Mouse (Mus musculus) limb, embryonic 13.5 days (tissue): ENCODE results near the gene St3gal3. TPM values are rescaled to one million over a fixed set of nuclear protein-coding genes. Genes with fewer than 3 reads are reported as not detected.

Experiments
- ATAC-seq: fragments of 200-750 bp; cut with Nextera tagmentation; 2 replicates; pipeline ENCODE4 v1.8.0; 2017; ENCODE audit warnings: low read depth, moderate number of reproducible peaks, moderate TSS enrichment; ENCODE audit not compliant: low FRiP score
- H3K27ac ChIP-seq: fragments of 300-500 bp; sonication (generic); 2 replicates; pipeline ENCODE4 v1.5.1; 2015; ENCODE audit warnings: inconsistent platforms, mild to moderate bottlenecking, moderate library complexity
- H3K27me3 ChIP-seq: fragments of 300-500 bp; sonication (generic); 2 replicates; pipeline ENCODE4 v1.6.1; 2015; ENCODE audit warnings: mild to moderate bottlenecking, inconsistent platforms
- H3K36me3 ChIP-seq: fragments of 300-500 bp; sonication (generic); 2 replicates; pipeline ENCODE4 v1.6.1; 2015; ENCODE audit warnings: inconsistent platforms, mild to moderate bottlenecking, moderate library complexity
- H3K4me1 ChIP-seq: fragments of 300-500 bp; sonication (generic); 2 replicates; pipeline ENCODE4 v1.6.1; 2015; ENCODE audit warnings: inconsistent platforms
- H3K4me2 ChIP-seq: fragments of 300-500 bp; sonication (generic); replicated peaks from 2 replicates; pipeline ENCODE4 v1.6.1; 2015; ENCODE audit warnings: inconsistent platforms, mild to moderate bottlenecking, moderate library complexity
- H3K4me3 ChIP-seq: fragments of 300-500 bp; sonication (generic); 2 replicates; pipeline ENCODE4 v1.5.1; 2015; ENCODE audit warnings: moderate library complexity, mild to moderate bottlenecking, inconsistent platforms
- H3K9ac ChIP-seq: fragments of 300-500 bp; sonication (generic); 2 replicates; pipeline ENCODE4 v1.6.1; 2015; ENCODE audit warnings: mild to moderate bottlenecking, inconsistent platforms
- H3K9me3 ChIP-seq: fragments of 300-500 bp; sonication (generic); 2 replicates; pipeline ENCODE4 v1.6.1; 2016; ENCODE audit warnings: inconsistent platforms
- WGBS: fragments of 180-500 bp; shearing (Covaris S2); methylation state at CpG from one replicate; pipeline ENCODE4 v1.1.7; 2015; 5-methylcytosine and 5-hydroxymethylcytosine counted together
- polyA plus RNA-seq: library from polyadenylated mRNA; unstranded; fragments of >200 nt; fragmentation: Nextera tagmentation; extraction: Ambion mirVana; gene quantifications from 2 replicates; pipeline ENCODE4 v1.2.1, GENCODE M21; 2015

The St3gal3 gene
- polyA plus RNA-seq, 1 experiment from 2014 or later: 9.8 TPM

GRCm38 (mm10) chr4:118135414-118135813, 700 bp upstream of the St3gal3 start:
- Histone ChIP-seq H3K4me2 (peak overlapping the region; percentile 79), H3K27me3 (no peaks in the 10 kb centered on the region), H3K27ac (peak overlapping the region; percentile 74), H3K9me3 (no peaks in the 10 kb centered on the region), H3K9ac (peak overlapping the region; percentile 69), H3K4me1 (peaks cover 30% of the 10 kb centered on the region), H3K36me3 (peaks cover 46% of the 10 kb centered on the region), H3K4me3 (peak overlapping the region; percentile 99)
- 78% methylated on average over 1 of the region's 1 CpGs for WGBS
- no peak; the same call in 1 of the 2 replicates for ATAC-seq

DNA sequence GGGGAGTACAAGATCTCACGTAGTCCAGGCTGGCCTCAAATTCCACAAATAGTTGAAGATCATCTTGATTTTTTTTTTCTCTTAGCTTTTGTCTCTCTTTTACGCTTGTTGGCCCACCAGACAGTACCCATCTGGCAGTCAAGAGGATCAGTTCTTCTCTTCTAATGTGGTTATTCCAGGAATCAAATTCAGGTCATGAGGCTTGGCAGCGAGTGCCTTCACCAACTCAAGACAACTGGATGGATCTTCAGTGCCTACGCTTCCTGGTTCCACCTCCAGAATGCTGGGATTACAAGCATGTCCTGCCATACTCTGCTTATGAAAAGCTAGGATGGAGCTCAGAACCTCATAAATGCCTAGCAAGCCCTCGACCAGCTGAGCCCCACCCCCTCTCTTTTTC, 3.4 kb downstream of the St3gal3 start:
- no peak for ATAC-seq
- no peak overlapping the region for H3K4me3 ChIP-seq
- no peak overlapping the region for H3K27ac ChIP-seq
- H3K36me3 ChIP-seq: peaks cover 7% of the 10 kb centered on the region
- no peaks in the 10 kb centered on the region for H3K9me3 ChIP-seq
- no peak overlapping the region for H3K9ac ChIP-seq
- no peaks in the 10 kb centered on the region for H3K27me3 ChIP-seq
- 85% methylated on average over 5 of the region's 5 CpGs for WGBS
- no peak overlapping the region for H3K4me2 ChIP-seq
- peaks cover 30% of the 10 kb centered on the region for H3K4me1 ChIP-seq

- 75% methylated on average over 14 of the region's 14 CpGs for WGBS
Measured at GRCm38 (mm10) chr4:118123030-118123704, 11.5 kb downstream of the St3gal3 start.

GRCm38 (mm10) chr4:118122078-118122477, 12.6 kb downstream of the St3gal3 start:
- WGBS: 76% methylated on average over 10 of the region's 10 CpGs
- H3K4me3 ChIP-seq: no peak overlapping the region
- no peak for ATAC-seq

More at GRCm38 (mm10) chr4:118123030-118123704, 11.5 kb downstream of the St3gal3 start:
- Histone ChIP-seq H3K27me3 (no peaks in the 10 kb centered on the region), H3K9me3 (no peaks in the 10 kb centered on the region), H3K36me3 (peaks cover 3% of the 10 kb centered on the region; the same call in 1 of the 2 replicates), H3K9ac (no peak overlapping the region), H3K4me1 (no peaks in the 10 kb centered on the region; the same call in 1 of the 2 replicates), H3K4me3 (no peak overlapping the region), H3K4me2 (no peak overlapping the region), H3K27ac (no peak overlapping the region)
- no peak for ATAC-seq

GRCm38 (mm10) chr4:118117565-118117964, 17.1 kb downstream of the St3gal3 start:
- H3K27me3 ChIP-seq: no peaks in the 10 kb centered on the region
- H3K27ac ChIP-seq: no peak overlapping the region
- no peaks in the 10 kb centered on the region for H3K4me1 ChIP-seq
- H3K9ac ChIP-seq: no peak overlapping the region
- ATAC-seq: no peak
- WGBS: 95% methylated on average over 10 of the region's 10 CpGs
- no peaks in the 10 kb centered on the region for H3K9me3 ChIP-seq
- H3K4me2 ChIP-seq: no peak overlapping the region
- H3K36me3 ChIP-seq: peaks cover 3% of the 10 kb centered on the region
- H3K4me3 ChIP-seq: no peak overlapping the region

More at GRCm38 (mm10) chr4:118122078-118122477, 12.6 kb downstream of the St3gal3 start:
- no peaks in the 10 kb centered on the region; the same call in 1 of the 2 replicates for H3K4me1 ChIP-seq
- no peaks in the 10 kb centered on the region for H3K27me3 ChIP-seq
- H3K9ac ChIP-seq: no peak overlapping the region
- H3K9me3 ChIP-seq: no peaks in the 10 kb centered on the region
- peaks cover 3% of the 10 kb centered on the region for H3K36me3 ChIP-seq
- H3K27ac ChIP-seq: no peak overlapping the region
- no peak overlapping the region for H3K4me2 ChIP-seq

DNA sequence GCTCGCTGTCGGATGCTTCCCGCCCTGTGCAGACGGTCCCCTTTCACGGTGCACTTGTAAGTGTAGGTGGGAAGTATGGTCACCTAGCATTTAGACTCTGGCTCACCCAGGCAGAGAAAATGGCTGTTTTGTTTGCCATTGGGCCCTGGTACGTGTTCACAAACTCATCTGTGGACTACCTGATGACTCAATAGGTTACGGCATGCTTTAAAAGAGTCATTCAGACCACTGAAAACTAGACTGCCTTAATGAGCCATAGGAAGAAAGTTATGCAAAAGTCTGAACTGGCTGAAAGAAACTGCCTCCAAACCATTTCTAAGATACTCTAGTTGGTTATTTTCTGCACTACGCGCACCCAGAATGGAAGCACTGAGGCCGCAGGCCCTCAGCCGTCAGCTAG, 18.6 kb downstream of the St3gal3 start:
- no peak overlapping the region for H3K9ac ChIP-seq
- 89% methylated on average over 11 of the region's 11 CpGs for WGBS
- ATAC-seq: no peak
- H3K27me3 ChIP-seq: no peaks in the 10 kb centered on the region
- H3K9me3 ChIP-seq: 0 out of 2 replicates have a peak, but pooled peaks cover 6% of the 10 kb centered on the region
- peaks cover 10% of the 10 kb centered on the region for H3K36me3 ChIP-seq
- no peak overlapping the region for H3K4me2 ChIP-seq
- H3K27ac ChIP-seq: no peak overlapping the region
- no peak overlapping the region for H3K4me3 ChIP-seq
- H3K4me1 ChIP-seq: no peaks in the 10 kb centered on the region

GRCm38 (mm10) chr4:118115132-118115531, 19.6 kb downstream of the St3gal3 start:
- Histone ChIP-seq H3K4me3 (no peak overlapping the region), H3K36me3 (peaks cover 10% of the 10 kb centered on the region), H3K4me1 (no peaks in the 10 kb centered on the region), H3K27me3 (no peaks in the 10 kb centered on the region), H3K9me3 (0 out of 2 replicates have a peak, but pooled peaks cover 11% of the 10 kb centered on the region), H3K27ac (no peak overlapping the region), H3K9ac (no peak overlapping the region), H3K4me2 (no peak overlapping the region)
- 84% methylated on average over 7 of the region's 7 CpGs for WGBS
- ATAC-seq: no peak

DNA sequence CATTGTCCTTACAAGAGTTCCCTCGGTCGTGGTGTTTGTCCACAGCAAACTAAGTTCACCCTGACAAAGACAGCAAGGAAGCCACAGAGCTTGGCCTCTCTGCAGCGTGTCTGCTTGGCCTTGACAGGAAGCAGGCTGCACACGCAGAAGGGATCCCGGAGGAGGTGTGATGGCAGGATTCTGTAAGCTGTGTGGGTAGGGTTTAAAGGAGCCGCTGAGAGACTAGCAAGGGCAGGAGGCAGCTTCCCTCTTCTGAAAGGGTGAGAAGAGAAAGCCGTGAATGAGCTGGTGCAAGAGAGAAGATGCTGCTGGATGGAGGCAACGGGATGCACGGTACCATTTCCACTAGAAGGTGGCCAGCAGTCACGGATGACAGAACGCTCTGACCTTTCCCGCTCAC, 22.1 kb downstream of the St3gal3 start:
- H3K4me3 ChIP-seq: no peak overlapping the region
- 0 out of 2 replicates have a peak, but pooled peaks cover 11% of the 10 kb centered on the region for H3K9me3 ChIP-seq
- no peak overlapping the region for H3K9ac ChIP-seq
- no peak overlapping the region for H3K4me2 ChIP-seq
- H3K27me3 ChIP-seq: no peaks in the 10 kb centered on the region
- H3K4me1 ChIP-seq: peaks cover 6% of the 10 kb centered on the region; the same call in 1 of the 2 replicates
- WGBS: 82% methylated on average over 12 of the region's 12 CpGs
- ATAC-seq: no peak
- H3K36me3 ChIP-seq: peaks cover 12% of the 10 kb centered on the region
- H3K27ac ChIP-seq: no peak overlapping the region

DNA sequence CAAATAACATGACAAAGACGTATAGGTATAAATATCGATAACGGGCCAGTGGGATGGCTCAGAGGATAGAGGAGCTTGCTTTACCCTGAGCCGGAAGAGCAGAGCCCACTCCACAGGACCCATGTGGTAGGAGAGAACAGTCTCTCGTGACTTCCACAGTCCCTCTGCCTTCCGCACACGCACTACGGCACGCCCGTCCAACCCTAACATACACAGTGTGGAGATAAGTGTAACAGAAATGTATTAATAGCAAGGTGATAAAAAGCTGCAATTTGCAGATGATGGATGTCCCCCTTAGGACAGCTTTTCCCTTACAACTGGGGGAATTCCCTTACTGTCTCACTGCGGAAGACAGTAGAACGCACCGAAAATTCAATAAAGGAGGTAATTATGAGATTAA, 25.1 kb downstream of the St3gal3 start:
- no peak for ATAC-seq
- no peak overlapping the region for H3K4me2 ChIP-seq
- peaks cover 23% of the 10 kb centered on the region; the same call in 1 of the 2 replicates for H3K36me3 ChIP-seq
- no peak overlapping the region for H3K4me3 ChIP-seq
- H3K27me3 ChIP-seq: no peaks in the 10 kb centered on the region
- H3K9ac ChIP-seq: no peak overlapping the region
- H3K4me1 ChIP-seq: peaks cover 6% of the 10 kb centered on the region; the same call in 1 of the 2 replicates
- peak overlapping the region; percentile 33; the same call in 1 of the 2 replicates for H3K27ac ChIP-seq
- 0 out of 2 replicates have a peak, but pooled peaks cover 11% of the 10 kb centered on the region for H3K9me3 ChIP-seq
- whole genome bisulfite sequencing: 89% methylated on average over 13 of the region's 13 CpGs

GRCm38 (mm10) chr4:118108779-118109178, 25.9 kb downstream of the St3gal3 start:
- no peak overlapping the region for H3K27ac ChIP-seq
- H3K9ac ChIP-seq: no peak overlapping the region
- no peak for ATAC-seq
- peaks cover 23% of the 10 kb centered on the region; the same call in 1 of the 2 replicates for H3K36me3 ChIP-seq
- H3K4me3 ChIP-seq: no peak overlapping the region
- H3K4me2 ChIP-seq: no peak overlapping the region
- WGBS: 63% methylated on average over 7 of the region's 7 CpGs
- H3K27me3 ChIP-seq: no peaks in the 10 kb centered on the region
- 0 out of 2 replicates have a peak, but pooled peaks cover 11% of the 10 kb centered on the region for H3K9me3 ChIP-seq
- H3K4me1 ChIP-seq: peaks cover 6% of the 10 kb centered on the region; the same call in 1 of the 2 replicates

DNA sequence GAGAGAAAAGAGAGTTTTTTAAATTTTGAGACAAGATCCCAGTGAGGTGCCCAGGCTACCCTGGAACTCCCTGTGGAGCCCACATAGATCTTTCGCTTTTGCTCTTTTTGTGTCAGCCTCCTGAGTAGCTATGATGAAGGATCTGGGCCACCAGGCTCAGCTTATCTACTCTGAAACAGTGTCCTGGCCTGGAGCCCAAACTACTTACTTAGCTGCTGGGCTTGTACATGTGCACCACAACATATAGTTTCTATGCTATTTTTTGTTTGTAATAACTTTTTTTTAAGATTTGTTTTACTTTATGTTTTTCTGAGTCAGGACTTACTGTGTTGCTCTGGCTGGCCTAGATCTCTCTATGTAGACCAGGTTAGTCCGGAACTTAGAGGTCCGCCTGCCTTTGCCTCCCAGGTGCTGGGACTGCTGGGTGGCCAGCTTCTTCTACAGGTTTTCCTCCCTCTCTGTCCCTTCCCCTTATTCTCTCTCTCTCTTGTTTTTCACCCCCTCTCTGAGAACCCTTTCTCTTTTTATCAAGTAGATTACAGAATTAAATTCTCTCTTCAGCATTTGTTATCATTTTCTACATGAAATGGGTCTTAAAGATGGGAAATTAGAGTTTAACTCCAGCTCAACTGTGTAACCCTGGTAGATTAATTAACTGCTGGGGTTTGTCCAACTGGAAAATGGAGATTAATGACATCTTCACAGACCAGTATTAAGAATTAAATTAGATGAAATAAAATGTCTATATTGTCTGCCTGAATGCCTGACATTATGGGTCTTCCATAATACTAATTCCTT, 29.3 kb downstream of the St3gal3 start:
- Histone ChIP-seq H3K9me3 (no peaks in the 10 kb centered on the region), H3K9ac (no peak overlapping the region), H3K27me3 (no peaks in the 10 kb centered on the region), H3K27ac (no peak overlapping the region), H3K4me2 (no peak overlapping the region), H3K4me1 (peaks cover 6% of the 10 kb centered on the region; the same call in 1 of the 2 replicates), H3K4me3 (no peak overlapping the region), H3K36me3 (peaks cover 16% of the 10 kb centered on the region; the same call in 1 of the 2 replicates)
- 92% methylated on average over 3 of the region's 3 CpGs for WGBS
- no peak for ATAC-seq

GRCm38 (mm10) chr4:118103280-118103830, 31.4 kb downstream of the St3gal3 start:
- Histone ChIP-seq H3K4me2 (no peak overlapping the region), H3K27me3 (no peaks in the 10 kb centered on the region), H3K4me1 (no peaks in the 10 kb centered on the region), H3K9ac (no peak overlapping the region), H3K4me3 (no peak overlapping the region), H3K36me3 (peaks cover 20% of the 10 kb centered on the region; the same call in 1 of the 2 replicates), H3K9me3 (no peaks in the 10 kb centered on the region), H3K27ac (no peak overlapping the region)
- WGBS: 80% methylated on average over 8 of the region's 8 CpGs
- no peak for ATAC-seq
